Mouse (Mus musculus) lung, embryonic 15.5 days (tissue): ENCODE results near the gene Mettl1. TPM values are rescaled to one million over a fixed set of nuclear protein-coding genes. Genes with fewer than 3 reads are reported as not detected.
"Not testable (repeated sequence)": the region's sequence is repeated elsewhere in the genome, so short reads cannot be mapped to it uniquely, and the experiment has no call there.

Experiments used
- ATAC-seq: fragments of 200-750 bp; cut with Nextera tagmentation; 2 replicates; pipeline ENCODE4 v1.8.0; 2017; ENCODE audit warnings: moderate number of reproducible peaks, borderline replicate concordance; ENCODE audit not compliant: low FRiP score, low TSS enrichment; ENCODE audit errors: extremely low read depth
- H3K27ac ChIP-seq: fragments of 300-500 bp; sonication (generic); 2 replicates; pipeline ENCODE4 v1.5.1; 2015; ENCODE audit warnings: moderate library complexity, mild to moderate bottlenecking, inconsistent platforms
- H3K27me3 ChIP-seq: fragments of 300-500 bp; sonication (generic); 2 replicates; pipeline ENCODE4 v1.6.1; 2015; ENCODE audit warnings: inconsistent platforms
- H3K36me3 ChIP-seq: fragments of 300-500 bp; sonication (generic); 2 replicates; pipeline ENCODE4 v1.6.1; 2015; ENCODE audit warnings: inconsistent platforms
- H3K4me1 ChIP-seq: fragments of 300-500 bp; sonication (generic); 2 replicates; pipeline ENCODE4 v1.6.1; 2015; ENCODE audit warnings: inconsistent platforms
- H3K4me2 ChIP-seq: fragments of 300-500 bp; sonication (generic); 2 replicates; pipeline ENCODE4 v1.6.1; 2015; ENCODE audit warnings: inconsistent platforms, mild to moderate bottlenecking, moderate library complexity
- H3K4me3 ChIP-seq: fragments of 300-500 bp; sonication (generic); 2 replicates; pipeline ENCODE4 v1.5.1; 2015; ENCODE audit warnings: mild to moderate bottlenecking, inconsistent platforms
- H3K9ac ChIP-seq: fragments of 300-500 bp; sonication (generic); 2 replicates; pipeline ENCODE4 v1.6.1; 2015; ENCODE audit warnings: inconsistent platforms
- H3K9me3 ChIP-seq: fragments of 300-500 bp; sonication (generic); 2 replicates; pipeline ENCODE4 v1.6.1; 2016; ENCODE audit warnings: inconsistent platforms
- WGBS: fragments of 180-500 bp; shearing (Covaris S2); methylation state at CpG from one replicate; pipeline ENCODE4 v1.1.7; 2015; 5-methylcytosine and 5-hydroxymethylcytosine counted together
- polyA plus RNA-seq: library from polyadenylated mRNA; unstranded; fragments of >200 nt; fragmentation: Nextera tagmentation; extraction: Ambion mirVana; gene quantifications from 2 replicates; pipeline ENCODE4 v1.2.1, GENCODE M21; 2015

Gene Mettl1
- polyA plus RNA-seq, 1 experiment from 2014 or later: 45.8 TPM

- no peaks in the 10 kb centered on the region for H3K9me3 ChIP-seq
- no peak overlapping the region for H3K9ac ChIP-seq
- no peak overlapping the region for H3K4me2 ChIP-seq
- H3K4me3 ChIP-seq: no peak overlapping the region
- peaks cover 30% of the 10 kb centered on the region; the same call in 1 of the 2 replicates for H3K4me1 ChIP-seq
- no peak for ATAC-seq
- H3K27ac ChIP-seq: no peak overlapping the region
- 44% methylated on average over 5 of the region's 5 CpGs for WGBS
- peaks cover 24% of the 10 kb centered on the region for H3K36me3 ChIP-seq
- H3K27me3 ChIP-seq: peaks cover 31% of the 10 kb centered on the region
These were observed 19.9 kb downstream of the Mettl1 start for GRCm38 (mm10) chr10:127061085-127061484.

- H3K27me3 ChIP-seq: peaks cover 31% of the 10 kb centered on the region
These were observed 20.3 kb downstream of the Mettl1 start for GRCm38 (mm10) chr10:127061513-127061912.

GRCm38 (mm10) chr10:127062101-127062500 lies 20.9 kb downstream of the Mettl1 start:
- Histone ChIP-seq H3K36me3 (peaks cover 28% of the 10 kb centered on the region), H3K4me1 (peaks cover 30% of the 10 kb centered on the region; the same call in 1 of the 2 replicates), H3K27me3 (peaks cover 31% of the 10 kb centered on the region)
- not testable (repeated sequence) for H3K9ac ChIP-seq, H3K9me3 ChIP-seq, H3K27ac ChIP-seq, H3K4me3 ChIP-seq, ATAC-seq, H3K4me2 ChIP-seq
- WGBS: 82% methylated on average over 4 of the region's 4 CpGs

More at GRCm38 (mm10) chr10:127061513-127061912, 20.3 kb downstream of the Mettl1 start:
- Histone ChIP-seq H3K4me3 (no peak overlapping the region), H3K27ac (no peak overlapping the region), H3K9me3 (no peaks in the 10 kb centered on the region), H3K4me2 (no peak overlapping the region), H3K9ac (no peak overlapping the region), H3K4me1 (peaks cover 30% of the 10 kb centered on the region; the same call in 1 of the 2 replicates), H3K36me3 (peaks cover 24% of the 10 kb centered on the region)
- ATAC-seq: no peak
- 70% methylated on average over 2 of the region's 2 CpGs for WGBS

GRCm38 (mm10) chr10:127062503-127062902 lies 21.3 kb downstream of the Mettl1 start:
- H3K27ac ChIP-seq: no peak overlapping the region
- no peaks in the 10 kb centered on the region for H3K9me3 ChIP-seq
- H3K36me3 ChIP-seq: peaks cover 28% of the 10 kb centered on the region
- H3K4me1 ChIP-seq: peaks cover 30% of the 10 kb centered on the region; the same call in 1 of the 2 replicates
- H3K4me2 ChIP-seq: peak overlapping the region; percentile 68; the same call in 1 of the 2 replicates
- no peak overlapping the region for H3K4me3 ChIP-seq
- peaks cover 31% of the 10 kb centered on the region for H3K27me3 ChIP-seq
- H3K9ac ChIP-seq: no peak overlapping the region
- WGBS: 68% methylated on average over 5 of the region's 5 CpGs
- no peak for ATAC-seq

- peak within 1 kb of the TSS; percentile 97 for H3K9ac ChIP-seq
- peaks cover 31% of the 10 kb centered on the region for H3K27me3 ChIP-seq
- ATAC-seq: peak; percentile 93
- no peaks in the 10 kb centered on the region for H3K9me3 ChIP-seq
- peak within 1 kb of the TSS; percentile 87 for H3K27ac ChIP-seq
- peaks cover 34% of the 10 kb centered on the region for H3K4me1 ChIP-seq
- under 1% methylated on average over 46 of the region's 46 CpGs for WGBS
- H3K4me3 ChIP-seq: peak within 1 kb of the TSS; percentile 85
- peak within 1 kb of the TSS; percentile 68 for H3K4me2 ChIP-seq
- peaks cover 36% of the 10 kb centered on the region for H3K36me3 ChIP-seq
These were observed 22.1 kb downstream of the Mettl1 start, which contains the start of gene Cdk4 for GRCm38 (mm10) chr10:127063239-127063872. Gene Cdk4, plus strand, starts transcription at chr10:127063534.

- peaks cover 26% of the 10 kb centered on the region for H3K27me3 ChIP-seq
- WGBS: 6% methylated on average over 37 of the region's 37 CpGs
- H3K4me3 ChIP-seq: peak overlapping the region; percentile 85
- H3K27ac ChIP-seq: peak overlapping the region; percentile 87
- ATAC-seq: no peak
- H3K9me3 ChIP-seq: no peaks in the 10 kb centered on the region
- H3K4me2 ChIP-seq: peak overlapping the region; percentile 68
- peaks cover 39% of the 10 kb centered on the region for H3K36me3 ChIP-seq
- H3K4me1 ChIP-seq: peaks cover 34% of the 10 kb centered on the region
- H3K9ac ChIP-seq: peak overlapping the region; percentile 97
These were observed 23.0 kb downstream of the Mettl1 start for GRCm38 (mm10) chr10:127063913-127064870.

- no peak overlapping the region for H3K27ac ChIP-seq
- H3K4me3 ChIP-seq: no peak overlapping the region
- peaks cover 11% of the 10 kb centered on the region for H3K27me3 ChIP-seq
- no peaks in the 10 kb centered on the region for H3K9me3 ChIP-seq
- H3K36me3 ChIP-seq: peaks cover 39% of the 10 kb centered on the region
- WGBS: 73% methylated on average over 9 of the region's 9 CpGs
- no peak overlapping the region for H3K4me2 ChIP-seq
- ATAC-seq: no peak
- no peak overlapping the region for H3K9ac ChIP-seq
- H3K4me1 ChIP-seq: peaks cover 28% of the 10 kb centered on the region
These were observed 24.8 kb downstream of the Mettl1 start for GRCm38 (mm10) chr10:127065981-127066380.

GRCm38 (mm10) chr10:127066519-127067018 lies 25.4 kb downstream of the Mettl1 start:
- WGBS: 90% methylated on average over 14 of the region's 14 CpGs
- H3K27me3 ChIP-seq: peaks cover 5% of the 10 kb centered on the region; the same call in 1 of the 2 replicates
- peaks cover 39% of the 10 kb centered on the region for H3K36me3 ChIP-seq
- H3K9me3 ChIP-seq: no peaks in the 10 kb centered on the region
- no peak overlapping the region for H3K4me2 ChIP-seq
- peaks cover 33% of the 10 kb centered on the region for H3K4me1 ChIP-seq
- H3K4me3 ChIP-seq: no peak overlapping the region
- ATAC-seq: no peak
- no peak overlapping the region for H3K27ac ChIP-seq
- H3K9ac ChIP-seq: no peak overlapping the region

- Histone ChIP-seq H3K4me3 (peak overlapping the region; percentile 57), H3K27ac (0 out of 2 replicates have a peak overlapping the region, but pooled peaks have one; percentile 90), H3K36me3 (peaks cover 39% of the 10 kb centered on the region), H3K27me3 (no peaks in the 10 kb centered on the region), H3K4me2 (peak overlapping the region; percentile 83), H3K4me1 (peaks cover 29% of the 10 kb centered on the region), H3K9ac (peak overlapping the region; percentile 58), H3K9me3 (no peaks in the 10 kb centered on the region)
- 62% methylated on average over 9 of the region's 9 CpGs for WGBS
- ATAC-seq: no peak
These were observed 27.3 kb downstream of the Mettl1 start for GRCm38 (mm10) chr10:127068360-127069038.

- H3K4me2 ChIP-seq: peak overlapping the region; percentile 83
- no peaks in the 10 kb centered on the region for H3K27me3 ChIP-seq
- H3K9me3 ChIP-seq: no peaks in the 10 kb centered on the region
- H3K9ac ChIP-seq: peak overlapping the region; percentile 58
- peaks cover 39% of the 10 kb centered on the region for H3K36me3 ChIP-seq
- ATAC-seq: peak; percentile 54
- H3K27ac ChIP-seq: peak overlapping the region; percentile 90
- H3K4me3 ChIP-seq: peak overlapping the region; percentile 57
- peaks cover 29% of the 10 kb centered on the region for H3K4me1 ChIP-seq
- 4% methylated on average over 30 of the region's 30 CpGs for WGBS
These were observed 28.3 kb downstream of the Mettl1 start for GRCm38 (mm10) chr10:127069281-127070189.
